Comparison of ENCODE assay signal across 8 mouse cellular contexts in the genomic region with DNA sequence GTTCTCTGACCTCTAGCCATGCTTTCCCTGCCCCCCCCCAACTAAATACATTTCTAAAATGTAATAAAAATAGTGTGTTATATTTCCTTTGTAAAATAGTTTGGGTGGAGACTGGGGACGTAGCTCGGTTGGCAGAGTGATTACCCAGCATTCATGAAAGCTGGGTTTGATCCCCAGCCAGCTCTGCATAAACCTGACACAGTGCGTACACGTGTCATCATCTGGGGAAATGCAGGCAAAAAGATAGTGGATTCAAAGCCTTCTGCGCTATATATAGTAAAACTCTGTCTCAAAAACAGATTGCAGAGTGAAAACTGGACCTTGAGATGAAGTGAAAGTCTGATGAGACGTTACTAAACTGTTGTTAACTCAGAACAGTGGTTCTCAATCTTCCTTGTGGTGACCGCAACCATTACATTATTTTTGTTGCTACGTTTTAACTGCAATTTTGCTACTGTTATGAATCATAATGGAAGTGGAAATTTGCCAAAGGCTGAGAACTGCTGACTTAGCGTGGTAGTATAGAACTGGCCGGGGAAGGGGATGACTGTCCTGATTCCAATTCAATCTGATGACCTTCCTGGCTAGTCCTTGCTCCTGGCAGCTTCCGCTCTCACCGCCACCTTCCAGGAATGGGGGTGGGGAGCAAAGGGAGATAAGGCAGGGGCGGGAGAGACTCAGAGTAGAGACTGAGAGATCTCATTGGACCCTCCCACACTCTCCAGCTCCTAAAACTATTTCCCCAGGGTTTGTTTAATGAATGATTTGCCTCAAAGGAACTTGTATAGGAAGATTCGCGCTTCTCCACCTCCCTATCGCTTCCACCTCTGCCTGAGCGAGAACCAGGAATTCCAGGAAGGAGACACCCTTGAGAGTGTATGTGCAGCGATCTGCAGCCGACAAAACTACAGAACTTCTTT.
DNase-seq lines count a peak whose midpoint lies in the region; ATAC-seq and TF ChIP-seq lines count a peak whose summit lies in the region.

No protein-coding gene starts in this region.

- H3K4me1 ChIP-seq in cortical plate, adult 2 months (ENCODE audit: control insufficient read depth, insufficient read depth, low read length): no peaks in the 10 kb centered on the region; the same call in 1 of the 2 replicates
- H3K4me1 ChIP-seq in heart, embryonic 15.5 days (replicated peaks): peaks cover 10% of the 10 kb centered on the region
- peaks cover 9% of the 10 kb centered on the region for H3K4me1 ChIP-seq in limb, embryonic 13.5 days
- no peaks in the 10 kb centered on the region for H3K4me1 ChIP-seq in midbrain, postnatal 0 days (ENCODE audit: insufficient read depth, low read length)

- no peak for TF ChIP-seq CTCF in cortical plate, adult 2 months (IDR thresholded peaks at IDR 0.05; ENCODE audit: extremely low read depth, insufficient read depth, low read length)
- TF ChIP-seq CTCF in midbrain, postnatal 0 days (IDR thresholded peaks at IDR 0.05): no peak

- no peak for TF ChIP-seq POLR2A in cortical plate, adult 2 months (IDR thresholded peaks at IDR 0.05; ENCODE audit: extremely low read depth, insufficient read depth, low read length)

- H3K4me2 ChIP-seq in heart, embryonic 15.5 days: peak overlapping the region; percentile 78
- H3K4me2 ChIP-seq in limb, embryonic 13.5 days (replicated peaks): peak overlapping the region; percentile 61
- peak overlapping the region; percentile 49 for H3K4me2 ChIP-seq in midbrain, postnatal 0 days (ENCODE audit: low read depth, low read length, poor library complexity, severe bottlenecking)

- H3K36me3 ChIP-seq in heart, embryonic 15.5 days: no peaks in the 10 kb centered on the region
- no peaks in the 10 kb centered on the region for H3K36me3 ChIP-seq in limb, embryonic 13.5 days
- H3K36me3 ChIP-seq in midbrain, postnatal 0 days (ENCODE audit: insufficient read depth, low read length): no peaks in the 10 kb centered on the region

- no peaks in the 10 kb centered on the region for H3K27me3 ChIP-seq in heart, embryonic 15.5 days
- no peaks in the 10 kb centered on the region for H3K27me3 ChIP-seq in limb, embryonic 13.5 days
- no peaks in the 10 kb centered on the region for H3K27me3 ChIP-seq in midbrain, postnatal 0 days (ENCODE audit: insufficient read depth, low read length)

- peak; percentile 39 to 43 for DNase-seq in cerebellum, postnatal 14 days
- DNase-seq in cerebellum, postnatal 36 days: no peak
- DNase-seq in midbrain, postnatal 0 days (ENCODE audit: low spot score): no peak
- no peak for DNase-seq in urinary bladder, postnatal 10 days (ENCODE audit: low spot score)
- DNase-seq in gastrocnemius, postnatal 25 days: no peak

- no peaks in the 10 kb centered on the region for H3K9me3 ChIP-seq in heart, embryonic 15.5 days (replicated peaks)
- 0 out of 2 replicates have a peak, but pooled peaks cover 6% of the 10 kb centered on the region for H3K9me3 ChIP-seq in limb, embryonic 13.5 days
- H3K9me3 ChIP-seq in midbrain, postnatal 0 days (ENCODE audit: low read length): no peaks in the 10 kb centered on the region

- WGBS in heart, embryonic 15.5 days: 19% methylated on average over 19 of the region's 19 CpGs
- WGBS in limb, embryonic 13.5 days: 54% methylated on average over 19 of the region's 19 CpGs
- 45% methylated on average over 19 of the region's 19 CpGs for WGBS in midbrain, postnatal 0 days

- peak overlapping the region; percentile 13; the same call in 1 of the 2 replicates for H3K4me3 ChIP-seq in cortical plate, adult 2 months (ENCODE audit: insufficient read depth, low read length)
- peak overlapping the region; percentile 52 for H3K4me3 ChIP-seq in heart, embryonic 15.5 days
- H3K4me3 ChIP-seq in limb, embryonic 13.5 days: peak overlapping the region; percentile 39
- peak overlapping the region; percentile 28 for H3K4me3 ChIP-seq in midbrain, postnatal 0 days (ENCODE audit: low read depth, low read length)

- H3K27ac ChIP-seq in cortical plate, adult 2 months (ENCODE audit: insufficient read depth, low read length): no peak overlapping the region
- peak overlapping the region; percentile 66 for H3K27ac ChIP-seq in heart, embryonic 15.5 days
- H3K27ac ChIP-seq in limb, embryonic 13.5 days: no peak overlapping the region
- H3K27ac ChIP-seq in midbrain, postnatal 0 days (ENCODE audit: low read depth, low read length): no peak overlapping the region

- H3K9ac ChIP-seq in heart, embryonic 15.5 days: peak overlapping the region; percentile 54
- peak overlapping the region; percentile 50 for H3K9ac ChIP-seq in limb, embryonic 13.5 days
- 0 out of 2 replicates have a peak overlapping the region, but pooled peaks have one; percentile 26 for H3K9ac ChIP-seq in midbrain, postnatal 0 days (replicated peaks; ENCODE audit: low read length, poor library complexity, severe bottlenecking)

- ATAC-seq in heart, embryonic 15.5 days (replicated peaks; ENCODE audit: insufficient number of reproducible peaks, insufficient read depth, low FRiP score, low read depth): peak; percentile 48; the same call in 1 of the 2 replicates
- ATAC-seq in limb, embryonic 13.5 days (ENCODE audit: low FRiP score, low read depth): 0 out of 2 replicates have a peak, but pooled peaks have one; percentile 18
- ATAC-seq in midbrain, postnatal 0 days (ENCODE audit: low FRiP score): no peak

Comparison
In these comparisons a context has a peak if more than half of its experiments do, and no peak if none do; other contexts are left out.
1. DNase-seq: peak in cerebellum, postnatal 14 days (2 of 2); none in cerebellum, postnatal 36 days (0 of 2), midbrain, postnatal 0 days (single experiment), urinary bladder, postnatal 10 days (single experiment) and gastrocnemius, postnatal 25 days (single experiment).
2. Peak in every context shown above with its lines, with median percentiles within 50 percentile points of each other: H3K4me3 ChIP-seq, H3K4me2 ChIP-seq and H3K9ac ChIP-seq.